Mouse (Mus musculus) WW6 (cell line): ENCODE data around the gene Pknox2.

Source experiments
- DNase-seq: peaks from one replicate; pipeline ENCODE4 v3.0.0-alpha.2; 2013; ENCODE audit warnings: low read depth, low spot score

Pknox2 gene

GRCm38 (mm10) chr9:36942561-36942960 lies 204.6 kb downstream of the Pknox2 start:
- DNase-seq: no peak

- DNase-seq: no peak
Observed at GRCm38 (mm10) chr9:36942131-36942530, 205.1 kb downstream of the Pknox2 start.

- no peak for DNase-seq
Observed at GRCm38 (mm10) chr9:36941565-36941964, 205.6 kb downstream of the Pknox2 start.

- DNase-seq: no peak
Observed at GRCm38 (mm10) chr9:36938601-36939078, 208.6 kb downstream of the Pknox2 start.

GRCm38 (mm10) chr9:36933813-36934493 lies 213.3 kb downstream of the Pknox2 start:
- peak; percentile 85 for DNase-seq

- DNase-seq: no peak
Observed at GRCm38 (mm10) chr9:36932950-36933812, 214.0 kb downstream of the Pknox2 start.

GRCm38 (mm10) chr9:36931657-36932056 lies 215.6 kb downstream of the Pknox2 start:
- no peak for DNase-seq

- no peak for DNase-seq
Observed at GRCm38 (mm10) chr9:36923753-36924152, 223.5 kb downstream of the Pknox2 start.

GRCm38 (mm10) chr9:36921718-36922415 lies 225.3 kb downstream of the Pknox2 start:
- no peak for DNase-seq

GRCm38 (mm10) chr9:36919472-36919871 lies 227.7 kb downstream of the Pknox2 start:
- no peak for DNase-seq

GRCm38 (mm10) chr9:36918582-36918981 lies 228.6 kb downstream of the Pknox2 start:
- no peak for DNase-seq

- no peak for DNase-seq
Observed at GRCm38 (mm10) chr9:36916915-36917314, 230.3 kb downstream of the Pknox2 start.

GRCm38 (mm10) chr9:36916362-36916761 lies 230.8 kb downstream of the Pknox2 start:
- DNase-seq: no peak

GRCm38 (mm10) chr9:36905452-36905851 lies 241.8 kb downstream of the Pknox2 start:
- no peak for DNase-seq

GRCm38 (mm10) chr9:36900464-36900863 lies 246.7 kb downstream of the Pknox2 start:
- no peak for DNase-seq

GRCm38 (mm10) chr9:36898560-36898959 lies 248.6 kb downstream of the Pknox2 start:
- no peak for DNase-seq

- DNase-seq: no peak
Observed at GRCm38 (mm10) chr9:36895009-36895693, 252.1 kb downstream of the Pknox2 start.

GRCm38 (mm10) chr9:36894242-36894641 lies 253.0 kb downstream of the Pknox2 start:
- no peak for DNase-seq

GRCm38 (mm10) chr9:36893413-36893990 lies 253.7 kb downstream of the Pknox2 start:
- DNase-seq: no peak

- DNase-seq: peak; percentile 43
Observed at GRCm38 (mm10) chr9:36890552-36890951, 256.7 kb downstream of the Pknox2 start.

GRCm38 (mm10) chr9:36885237-36885636 lies 262.0 kb downstream of the Pknox2 start:
- no peak for DNase-seq
